Mouse (Mus musculus) left cerebral cortex, adult 9 months (tissue): ENCODE results near the gene Tor1a.

Experiments used
- DNase-seq, 2 experiments: peaks; one replicate each; pipeline ENCODE4 v3.0.0; 2022; ENCODE audit warnings: low spot score in 2 of 2

Gene Tor1a

DNA sequence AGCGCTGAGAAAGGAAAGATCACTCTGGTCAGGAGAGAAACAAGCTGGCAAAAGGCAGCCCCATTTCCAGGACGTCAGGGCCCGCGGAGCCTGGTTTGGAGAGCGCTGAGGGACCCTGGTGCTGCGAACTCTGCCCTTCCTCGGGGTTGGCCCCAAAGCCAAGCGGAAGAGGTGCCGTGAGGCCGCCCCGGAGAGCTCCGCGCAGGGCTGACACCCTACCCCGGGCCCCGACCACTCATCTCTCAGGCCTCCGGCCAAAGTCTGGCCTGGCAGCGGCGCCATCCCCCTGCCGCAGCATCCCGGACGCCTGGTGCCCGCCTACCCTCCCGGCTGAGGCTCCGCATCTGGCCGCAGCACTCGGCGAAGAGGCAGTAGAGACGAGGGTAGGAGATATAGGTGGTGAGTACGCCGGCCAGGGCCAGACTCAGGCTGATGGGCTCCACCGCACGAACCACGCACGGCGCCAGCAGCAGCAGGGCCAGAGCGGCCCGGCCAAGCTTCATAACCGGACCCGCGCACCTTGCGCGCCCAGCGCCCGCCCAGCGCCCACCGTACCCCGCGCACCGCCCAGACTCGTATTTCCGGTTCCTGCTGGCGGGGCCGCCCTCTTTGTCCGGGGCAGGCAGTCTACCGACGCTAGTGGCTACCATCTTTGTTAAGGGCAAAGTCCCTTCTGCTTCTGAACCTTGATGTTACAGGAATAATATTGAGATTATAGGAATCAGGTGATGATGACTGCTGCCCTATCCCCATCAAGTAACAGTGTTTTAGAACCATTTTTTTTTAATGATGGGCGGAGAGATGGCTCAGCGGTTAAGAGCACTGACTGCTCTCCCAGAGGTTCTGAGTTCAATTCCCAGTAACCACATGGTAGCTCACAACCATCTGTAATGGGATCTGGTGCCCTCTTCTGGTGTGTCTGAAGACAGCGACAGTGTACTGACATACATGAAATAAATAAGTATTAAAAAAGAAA is at the start of gene Tor1a:
Tor1a (minus strand) TSS at position 582 of the 976 bp plus-strand sequence.
- peak; percentile 83 to 90 for DNase-seq

DNA sequence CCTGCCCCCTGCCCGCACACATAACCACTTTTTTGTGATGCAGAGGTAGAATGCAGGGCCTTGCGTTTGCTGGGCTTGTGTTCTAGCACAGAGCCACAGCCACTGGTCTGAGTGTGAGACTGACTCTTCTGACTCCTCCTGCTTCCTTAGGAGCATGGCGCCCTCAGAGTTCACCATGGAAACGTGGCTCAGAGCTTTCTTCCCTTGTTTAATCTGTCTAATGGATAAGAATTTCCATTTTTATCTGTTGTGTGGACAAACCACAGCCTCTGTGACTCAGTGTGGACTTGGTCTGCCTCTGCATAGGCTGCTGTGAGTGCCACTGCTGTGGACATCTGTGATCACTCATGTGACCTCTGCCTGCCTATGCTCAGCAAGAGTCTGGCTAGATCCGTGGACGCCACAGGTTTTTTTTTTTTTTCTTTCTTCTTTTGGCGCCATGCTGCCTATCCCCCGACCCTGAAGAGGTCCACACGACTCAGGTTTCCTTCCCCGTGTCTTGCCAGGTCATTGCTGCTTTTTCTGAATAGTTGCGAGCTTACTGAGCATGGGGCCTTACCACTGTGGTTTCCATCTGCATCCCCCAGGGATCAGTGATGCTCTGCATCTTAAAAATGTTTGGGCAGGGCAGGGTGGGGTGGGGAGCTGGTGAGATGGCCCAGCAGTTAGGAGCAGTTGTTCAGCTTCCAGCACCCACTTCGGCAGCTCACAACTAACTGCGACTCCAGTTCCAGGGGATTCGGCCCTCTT is 45.8 kb upstream of the Tor1a start:
- no peak for DNase-seq

DNA sequence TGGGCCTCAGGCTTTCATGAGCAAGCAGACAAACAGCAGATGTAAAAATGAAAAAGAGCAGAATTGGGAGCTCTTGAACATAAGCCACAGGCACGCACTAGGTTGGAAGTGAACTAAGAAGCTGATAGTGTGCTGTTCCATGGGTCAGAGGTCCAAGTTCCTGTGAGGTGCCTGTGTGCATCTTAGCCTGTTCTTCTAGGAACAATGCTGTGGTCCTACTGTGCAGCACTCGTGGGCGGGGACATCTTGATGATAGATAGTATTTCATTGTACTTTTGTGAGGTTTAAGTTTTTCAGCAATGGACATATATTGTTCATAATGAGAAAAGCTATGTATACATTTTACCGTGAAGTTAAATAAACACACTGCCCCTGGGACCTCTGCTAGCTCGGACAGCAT is 39.5 kb upstream of the Tor1a start:
- DNase-seq, result no peak

DNA sequence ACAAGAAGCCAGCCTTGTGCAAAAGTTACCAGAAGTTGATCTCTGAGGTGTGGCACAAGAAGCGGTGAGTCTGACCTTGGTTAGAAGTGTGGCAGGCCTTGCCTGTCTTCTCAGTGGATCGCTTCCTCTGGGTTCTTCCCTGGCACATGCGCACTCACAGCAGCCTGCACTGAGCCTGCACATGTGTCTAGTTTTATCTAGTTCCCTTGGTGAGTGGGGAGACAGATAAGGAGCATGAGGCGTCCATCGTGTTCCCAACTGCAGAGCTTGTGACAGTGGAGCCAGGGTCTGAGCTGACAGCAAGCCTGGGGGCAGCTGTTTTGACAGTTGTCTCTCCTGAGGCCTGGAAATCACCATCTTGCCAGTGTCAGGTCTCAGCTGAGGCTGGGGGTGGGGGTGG is 38.7 kb upstream of the Tor1a start:
- no peak for DNase-seq

DNA sequence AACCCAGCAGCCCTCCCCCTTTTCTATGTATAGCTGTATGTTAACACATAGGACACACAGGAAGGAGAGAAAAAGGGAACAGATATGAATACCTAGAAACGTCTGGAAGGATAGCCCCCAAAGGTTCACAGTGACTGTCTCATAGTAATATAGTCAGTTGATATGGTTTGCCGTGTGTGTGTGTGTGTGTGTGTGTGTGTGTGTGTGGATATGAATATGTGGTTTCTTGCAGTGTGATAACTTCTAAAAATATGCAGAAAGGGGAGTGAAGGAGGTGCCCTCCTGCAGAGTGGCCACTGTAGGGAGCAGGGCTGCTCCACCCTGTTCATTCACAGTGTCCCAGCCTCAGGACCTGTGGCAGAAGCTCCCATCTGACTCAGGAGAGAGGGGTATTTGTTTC is 37.7 kb upstream of the Tor1a start:
- DNase-seq, result no peak

DNA sequence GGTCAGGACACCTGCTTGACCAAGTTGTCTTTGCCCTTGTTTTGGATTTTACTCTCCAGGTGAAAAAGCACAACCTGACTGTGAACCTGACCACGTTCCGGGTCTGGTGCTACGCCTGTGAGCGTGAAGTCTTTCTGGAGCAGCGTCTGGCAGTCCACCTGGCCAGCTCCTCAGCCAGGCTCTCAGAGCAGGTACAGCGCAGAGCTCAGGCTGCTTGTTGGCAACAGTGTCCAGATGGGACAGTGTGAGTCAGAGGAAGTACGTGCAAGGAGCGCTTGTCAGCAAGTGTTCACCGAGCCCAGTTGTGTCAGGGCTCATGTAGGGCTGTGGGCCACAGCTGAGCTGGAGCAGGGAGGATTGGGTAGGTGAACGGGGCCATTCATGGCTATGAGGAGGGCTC is 35.1 kb upstream of the Tor1a start:
- DNase-seq, result peak in 1 of 2 experiments; percentile 34

DNA sequence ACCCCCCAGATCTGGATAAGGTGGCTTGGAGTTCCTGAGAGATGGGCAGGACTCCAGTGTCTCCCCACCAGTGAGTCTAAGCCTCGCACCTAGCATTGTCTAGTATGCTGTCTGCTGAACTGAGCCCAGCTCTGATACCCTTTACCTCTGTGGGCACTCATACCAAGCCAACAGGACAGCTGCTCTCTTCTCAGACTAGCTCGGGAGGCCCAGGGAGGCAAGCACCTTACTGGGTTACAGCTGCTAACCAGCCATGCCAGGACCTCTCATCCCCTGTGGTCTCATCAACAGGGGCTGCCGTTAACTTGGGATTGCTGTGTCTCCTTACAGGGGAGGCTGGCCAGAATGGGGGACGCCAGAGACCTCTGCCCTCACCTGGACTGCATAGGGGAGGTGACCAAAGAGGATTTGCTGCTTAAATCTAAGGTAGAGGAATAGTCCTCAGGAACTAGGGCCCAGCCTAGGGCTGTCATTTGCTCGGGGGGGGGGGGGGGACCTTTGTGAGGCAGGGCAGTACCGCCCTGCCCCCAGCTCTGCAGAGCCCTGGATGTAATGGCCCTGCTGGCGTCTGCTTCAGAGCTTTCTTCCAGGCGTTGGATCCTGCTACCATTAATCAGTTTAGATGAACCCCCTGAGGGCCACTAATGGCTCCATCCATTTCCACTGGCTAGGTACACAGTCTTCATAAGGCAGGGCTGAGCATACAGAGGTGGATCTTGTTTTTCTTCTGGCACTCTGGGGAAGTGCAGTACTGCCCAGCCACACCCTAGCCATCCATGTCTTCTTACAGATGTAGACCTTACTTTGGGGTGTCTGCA is 30.9 kb upstream of the Tor1a start:
- DNase-seq, result no peak

DNA sequence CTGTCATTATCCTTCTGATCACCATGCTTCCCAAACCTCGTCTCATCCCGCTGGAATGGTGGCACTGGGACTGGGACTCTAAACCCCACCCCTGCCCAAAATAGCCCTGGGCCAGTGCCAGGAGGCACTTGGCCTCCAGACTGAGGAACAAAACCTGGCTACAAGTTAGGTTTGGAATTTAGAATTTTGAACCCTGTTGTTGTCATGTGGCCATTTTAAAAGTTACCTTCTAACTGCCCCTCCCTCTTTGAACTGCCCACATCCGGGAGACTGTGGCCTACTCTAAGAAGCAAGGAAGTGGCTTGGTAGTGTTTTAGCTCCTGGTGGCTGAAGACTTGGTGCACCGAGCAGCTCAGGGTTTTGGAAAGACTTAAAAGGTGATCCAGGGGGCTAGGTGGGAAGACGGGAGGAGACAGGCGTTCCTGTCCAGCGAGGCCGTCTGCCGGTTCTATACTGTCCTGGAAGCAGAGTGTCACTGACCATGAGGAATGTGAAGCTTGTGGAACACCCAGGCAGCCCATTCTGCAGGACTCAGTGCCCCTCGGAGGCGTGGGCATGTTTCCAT is 27.8 kb upstream of the Tor1a start:
- DNase-seq, result no peak

DNA sequence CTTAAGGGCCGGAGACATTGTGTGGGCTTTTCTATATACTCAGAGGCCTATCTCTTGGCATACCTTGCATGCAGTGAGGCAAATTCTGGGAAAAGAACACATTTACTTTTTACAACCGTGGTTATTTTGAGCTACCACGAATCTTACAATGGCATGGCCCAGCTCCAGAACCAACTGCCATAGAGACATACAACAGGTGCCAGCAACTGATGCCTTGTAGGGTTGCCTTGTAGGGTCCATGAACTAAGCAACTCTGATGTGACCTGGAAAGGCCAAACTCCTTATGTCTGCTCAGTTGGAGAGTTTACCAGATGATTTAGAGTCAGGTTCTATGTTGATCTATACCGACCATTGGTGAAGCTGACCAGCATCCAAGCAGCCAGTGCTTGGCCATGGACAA is 27.1 kb upstream of the Tor1a start:
- no peak for DNase-seq

DNA sequence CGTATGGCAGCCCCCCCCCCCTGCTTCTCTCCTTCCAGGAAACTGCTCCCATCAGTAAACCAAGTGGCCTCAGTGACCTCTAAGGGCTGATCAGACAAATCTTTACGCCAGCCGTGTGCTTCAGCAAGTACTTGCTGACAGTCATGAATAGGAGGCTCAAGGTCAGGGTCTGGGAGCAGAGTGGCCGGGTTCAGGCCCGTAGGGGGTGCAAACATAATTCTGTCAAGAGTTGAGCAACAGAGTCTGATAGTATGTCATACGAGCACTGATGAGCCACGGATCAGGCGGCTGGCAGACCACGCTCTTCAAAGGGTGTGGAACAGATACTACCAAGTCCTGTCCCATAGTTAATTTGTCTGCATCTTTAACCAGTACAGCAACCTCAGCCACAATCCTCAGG is 22.5 kb upstream of the Tor1a start:
- DNase-seq, result no peak

DNA sequence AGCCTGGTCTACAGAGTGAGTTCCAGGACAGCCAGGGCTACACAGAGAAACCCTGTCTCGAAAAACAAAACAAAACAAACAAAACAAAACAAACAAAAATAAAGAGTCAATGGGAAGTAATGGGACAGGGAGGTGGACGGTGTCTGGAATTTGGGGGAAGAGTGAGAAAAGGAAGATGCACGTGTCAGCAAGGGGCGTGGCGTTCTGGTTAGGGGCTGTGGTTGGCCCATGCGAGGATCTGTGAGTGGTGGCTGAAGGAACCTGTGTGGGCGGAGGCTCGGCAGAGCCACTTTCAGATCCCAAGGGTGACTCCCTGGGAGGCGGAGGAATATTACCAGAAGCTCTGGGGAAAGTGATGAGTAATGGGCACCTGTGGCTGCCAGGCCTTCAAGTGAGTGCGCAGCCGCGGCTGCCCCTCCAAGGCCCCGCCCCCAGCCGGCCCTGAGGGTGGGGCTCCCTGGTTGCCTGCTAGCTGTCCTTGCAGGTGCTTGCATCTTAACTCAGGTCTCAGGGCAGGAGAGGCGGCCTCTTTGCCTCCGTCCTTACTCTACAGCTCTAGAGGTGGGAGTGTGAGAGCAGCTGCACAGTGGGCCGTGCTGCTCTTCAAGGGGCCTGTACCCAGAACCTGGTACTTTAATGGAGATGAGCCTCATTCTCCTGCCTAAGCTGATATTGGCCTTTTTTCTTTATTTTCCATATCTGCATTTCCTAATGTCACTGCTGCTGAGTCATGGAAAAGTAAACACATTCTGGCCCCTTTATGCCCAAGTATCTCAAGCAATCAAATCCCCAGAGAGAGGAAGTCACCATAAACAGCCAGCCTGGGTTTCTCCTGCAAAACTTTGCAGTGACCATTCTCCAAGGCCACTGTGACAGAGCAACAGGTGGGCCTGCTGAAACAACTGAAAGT is 17.6 kb upstream of the Tor1a start:
- DNase-seq, result peak in 1 of 2 experiments; percentile 34

DNA sequence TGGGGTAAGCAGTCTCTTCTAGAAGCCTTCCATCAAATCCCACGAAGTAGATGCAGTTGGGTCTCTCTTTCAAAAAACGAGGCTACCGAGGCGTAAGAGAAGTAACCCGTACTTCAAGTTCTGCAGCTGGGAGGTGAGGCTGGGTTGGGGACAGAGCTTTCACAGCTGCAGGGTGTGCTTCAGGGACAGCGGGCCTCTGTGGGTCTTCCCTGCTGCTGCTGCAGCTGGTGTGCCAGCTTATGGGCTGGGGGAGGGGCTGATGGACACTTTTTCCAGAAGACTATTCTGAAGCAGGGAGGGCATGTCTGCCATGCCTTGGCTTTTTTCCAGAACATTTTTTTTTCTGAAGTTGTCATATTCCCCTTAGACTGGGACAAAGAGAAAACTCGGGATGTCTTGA is 15.3 kb upstream of the Tor1a start:
- DNase-seq, result no peak

DNA sequence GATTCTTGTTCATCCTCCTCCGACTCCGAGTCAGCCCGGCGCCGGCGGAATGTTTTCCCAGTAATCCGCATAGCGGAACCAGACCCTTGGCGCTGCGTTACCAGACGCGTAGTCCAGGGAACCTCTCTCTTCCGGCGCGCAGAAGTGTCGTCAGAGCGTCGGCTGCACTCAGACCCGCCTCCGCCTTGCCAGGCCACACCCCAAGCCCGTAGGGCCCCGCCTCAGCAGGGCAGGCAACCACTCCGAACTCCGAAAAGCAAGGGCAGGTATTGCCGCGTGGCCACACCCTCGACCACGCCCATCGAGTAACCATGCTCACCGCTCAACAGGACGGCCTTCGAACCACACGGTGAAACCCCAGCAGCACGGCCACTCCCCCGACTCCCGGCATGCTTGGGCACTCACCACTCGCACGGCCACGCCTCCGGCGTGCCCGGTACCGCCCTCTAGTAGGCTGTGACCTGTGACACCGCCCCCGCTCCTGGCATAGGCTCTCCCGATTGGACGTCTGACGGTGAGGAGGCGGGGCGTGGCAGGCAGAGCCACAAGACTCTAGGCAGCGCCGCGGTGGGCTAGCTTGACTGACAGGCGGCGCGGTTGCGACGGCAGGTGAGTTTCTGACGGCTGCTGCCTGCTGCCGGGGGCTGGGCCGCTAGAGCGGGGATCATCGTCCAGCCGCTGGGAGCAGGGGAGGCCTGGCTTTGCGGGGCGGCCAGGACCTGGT is 14.2 kb upstream of the Tor1a start, which contains the start of the genes BC005624 and Usp20:
BC005624 (minus strand) TSS at position 412 of the 724 bp plus-strand sequence.
Usp20 (plus strand) TSS at position 490 of the 724 bp plus-strand sequence.
- peak; percentile 99 for DNase-seq

DNA sequence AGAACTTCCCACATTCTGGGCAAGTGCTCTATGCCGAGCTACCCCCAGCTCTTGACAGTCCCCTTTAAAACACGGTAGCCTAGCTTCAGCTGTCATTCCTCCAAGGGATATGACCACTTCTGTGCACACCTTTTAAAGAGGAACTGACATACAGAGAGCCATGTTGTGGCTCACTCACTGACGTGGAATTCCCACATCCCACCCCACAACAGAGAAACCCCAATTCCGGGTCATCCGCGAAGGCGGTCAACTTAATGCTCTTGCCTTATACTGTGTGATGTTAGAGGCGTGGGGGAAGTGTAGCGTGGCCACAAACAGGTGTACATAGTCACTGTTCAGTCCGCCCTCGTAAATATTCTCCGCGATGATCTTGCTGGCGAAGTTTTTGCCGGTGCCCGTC is 907 bp downstream of the Tor1a start:
- no peak for DNase-seq

DNA sequence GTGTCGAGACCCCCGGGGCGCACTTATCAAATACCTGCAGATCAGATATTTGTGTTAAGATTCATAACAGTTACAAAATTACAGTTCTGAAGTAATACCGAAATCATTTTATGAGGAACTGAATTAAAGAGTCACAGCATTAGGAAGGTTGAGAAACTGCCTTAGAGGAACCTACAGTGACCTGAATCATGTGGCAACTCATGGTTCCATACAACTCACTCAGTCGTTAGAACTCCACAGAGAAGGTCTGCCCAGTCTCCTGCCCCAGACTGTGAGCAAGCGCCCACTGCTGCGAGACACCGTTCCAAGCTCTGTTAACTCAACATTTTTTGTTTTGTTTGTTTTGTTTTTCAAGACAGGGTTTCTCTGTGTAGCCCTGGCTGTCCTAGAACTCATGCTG is 2.1 kb downstream of the Tor1a start:
- DNase-seq, result no peak

DNA sequence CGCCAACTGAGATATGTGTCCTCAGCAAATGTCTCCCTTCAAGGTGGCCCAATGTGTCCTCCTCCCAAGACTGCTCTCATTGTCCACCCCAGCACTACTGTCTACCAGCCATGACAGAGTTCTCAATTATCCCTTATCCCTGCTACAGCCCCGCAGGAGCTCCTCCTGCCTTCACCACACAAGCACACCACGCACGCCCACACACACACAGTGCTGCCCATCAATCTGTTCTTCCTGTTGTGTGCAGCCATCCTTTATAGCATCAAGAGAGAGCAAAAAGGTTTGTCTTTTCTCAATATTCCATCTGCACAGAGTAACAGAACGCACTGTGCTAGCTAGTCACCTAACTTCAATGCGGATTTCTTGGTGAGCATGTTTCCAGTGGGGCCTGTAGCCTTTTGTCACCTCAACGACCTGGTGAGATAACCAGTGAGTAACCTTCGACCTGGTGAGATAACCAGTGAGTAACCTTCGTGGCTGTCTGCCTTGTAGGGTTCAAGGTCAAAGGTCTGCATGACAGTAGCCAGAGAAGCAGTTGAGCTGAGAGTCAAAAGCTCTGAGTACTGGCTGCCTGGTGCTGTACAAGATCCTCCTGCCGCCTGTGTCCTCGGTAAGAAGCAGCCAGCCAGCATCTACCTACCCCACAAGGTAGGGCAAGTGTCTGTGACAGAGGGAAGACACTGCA is 5.0 kb downstream of the Tor1a start:
- DNase-seq, result no peak

DNA sequence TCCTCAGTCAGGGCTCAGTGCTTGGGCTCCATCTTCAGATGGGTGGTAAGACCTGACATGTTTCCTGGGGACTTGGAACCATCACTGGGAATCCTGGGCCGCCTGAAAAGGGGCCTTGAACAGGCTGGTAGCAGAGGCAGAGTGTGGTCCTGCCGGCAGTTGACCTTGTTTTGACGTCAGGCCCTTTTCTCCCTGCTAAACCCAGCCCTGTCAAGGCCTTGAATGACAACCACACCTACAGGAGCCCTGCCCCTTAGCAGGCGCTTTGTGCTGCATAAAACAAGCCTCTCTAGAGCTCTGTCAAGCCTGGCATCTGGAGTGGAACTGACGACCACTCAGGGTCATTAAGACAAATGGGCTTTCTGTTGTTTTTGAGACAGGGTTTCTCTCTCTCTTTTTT is 7.9 kb downstream of the Tor1a start:
- no peak for DNase-seq

DNA sequence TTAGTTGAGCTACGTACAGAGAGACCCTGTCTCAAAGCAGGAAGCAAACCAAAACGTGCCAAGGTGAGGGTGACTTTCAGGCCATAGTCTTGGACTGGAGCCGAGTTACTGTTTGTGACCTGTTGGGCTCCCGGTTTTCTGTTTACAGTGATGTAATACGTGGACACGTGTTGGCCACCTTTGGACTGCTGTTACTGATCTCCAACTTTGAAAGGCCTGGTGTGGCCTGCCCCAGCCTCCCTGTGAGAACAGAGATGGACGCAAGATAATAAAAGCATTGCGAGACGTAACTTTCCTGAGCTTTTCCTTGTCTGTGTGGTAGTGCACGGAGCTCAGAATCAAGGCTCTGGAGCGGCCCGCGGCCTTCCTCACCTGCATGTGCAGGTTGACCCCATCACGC is 9.0 kb downstream of the Tor1a start:
- DNase-seq, result no peak

DNA sequence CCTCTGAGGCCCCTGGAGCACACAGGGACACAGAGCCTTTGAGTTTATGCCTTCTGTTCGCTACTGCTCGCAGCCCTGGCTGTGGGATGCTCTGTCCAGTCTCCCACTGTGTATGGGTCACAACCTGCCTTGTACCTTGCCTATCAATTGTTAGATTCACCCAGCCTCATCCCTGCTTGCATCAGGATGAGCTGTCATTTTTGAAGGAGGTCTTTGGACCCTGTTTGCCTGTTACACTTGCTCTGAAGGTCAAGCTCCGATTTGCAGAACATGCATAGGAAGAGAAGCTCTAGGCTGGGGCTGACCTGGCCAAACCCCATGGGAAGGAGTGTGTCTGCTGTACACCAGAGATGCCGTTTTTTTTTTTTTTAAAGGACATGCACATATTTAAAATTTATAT is 10.2 kb downstream of the Tor1a start:
- no peak for DNase-seq
